Mouse (Mus musculus) cortical plate, adult 2 months (tissue): ENCODE results near the gene B3galt4. TPM values are rescaled to one million over a fixed set of nuclear protein-coding genes. Genes with fewer than 3 reads are reported as not detected.
"Not testable (repeated sequence)": the region's sequence is repeated elsewhere in the genome, so short reads cannot be mapped to it uniquely, and the experiment has no call there.

ENCODE experiments used
- H3K27ac ChIP-seq: fragments of 200-500 bp; 2 replicates; pipeline ENCODE4 v1.5.1; 2012; ENCODE audit warnings: low read length, control low read depth, inconsistent platforms; ENCODE audit not compliant: insufficient read depth
- H3K4me1 ChIP-seq: fragments of 200-500 bp; 2 replicates; pipeline ENCODE4 v1.6.1; 2011; ENCODE audit warnings: low read length; ENCODE audit not compliant: control insufficient read depth, insufficient read depth
- H3K4me3 ChIP-seq: fragments of 200-500 bp; 2 replicates; pipeline ENCODE4 v1.5.1; 2011; ENCODE audit warnings: mild to moderate bottlenecking, low read length, control low read depth; ENCODE audit not compliant: insufficient read depth
- CTCF ChIP-seq: fragments of 200-500 bp; IDR thresholded peaks from 2 replicates; pipeline ENCODE4 v1.5.1; 2011; ENCODE audit warnings: mild to moderate bottlenecking, control low read depth, low read length; ENCODE audit not compliant: insufficient read depth; ENCODE audit errors: extremely low read depth
- POLR2A ChIP-seq: fragments of 200-500 bp; IDR thresholded peaks from 2 replicates; pipeline ENCODE4 v1.6.1; 2011; ENCODE audit warnings: mild to moderate bottlenecking, low read length, control low read depth; ENCODE audit not compliant: insufficient read depth; ENCODE audit errors: extremely low read depth
- polyA plus RNA-seq: library from polyadenylated mRNA; depleted of rRNA; stranded (reverse); fragments of >200 nt; gene quantifications from 2 replicates; pipeline ENCODE4 v1.2.3, GENCODE M21; 2012

Gene B3galt4
- polyA plus RNA-seq, 1 experiment, result 7.0 TPM

GRCm38 (mm10) chr17:33910346-33911051 lies 40.8 kb downstream of the B3galt4 start:
- Histone ChIP-seq H3K4me3 (peak overlapping the region; percentile 85; the same call in 1 of the 2 replicates), H3K27ac (no peak overlapping the region), H3K4me1 (peaks cover 1% of the 10 kb centered on the region; the same call in 1 of the 2 replicates)
- no peak for TF ChIP-seq CTCF
- TF ChIP-seq POLR2A, result no peak

DNA sequence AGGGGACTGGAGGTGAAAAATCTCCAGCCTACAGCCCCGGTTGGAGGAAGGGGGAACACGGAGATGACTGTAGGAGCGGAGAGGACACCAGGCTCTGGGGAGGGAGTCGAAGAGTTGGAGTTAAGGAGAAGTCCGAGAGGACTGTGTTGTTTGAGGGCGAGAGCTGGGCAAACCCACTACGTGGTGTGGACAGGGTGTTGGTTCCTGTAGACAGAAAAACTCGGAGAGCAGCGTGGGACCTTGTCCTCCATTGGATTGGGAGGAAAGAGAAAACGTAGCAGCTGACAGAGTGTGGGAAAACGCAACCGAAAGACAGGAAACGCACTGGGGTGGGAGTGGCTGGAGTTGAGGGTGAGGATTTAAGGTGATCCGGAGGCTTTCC lies 41.4 kb downstream of the B3galt4 start:
- peak overlapping the region; percentile 79 for H3K27ac ChIP-seq
- H3K4me1 ChIP-seq, result peaks cover 1% of the 10 kb centered on the region; the same call in 1 of the 2 replicates
- peak overlapping the region; percentile 85 for H3K4me3 ChIP-seq
- TF ChIP-seq POLR2A (no peak), CTCF (no peak)

DNA sequence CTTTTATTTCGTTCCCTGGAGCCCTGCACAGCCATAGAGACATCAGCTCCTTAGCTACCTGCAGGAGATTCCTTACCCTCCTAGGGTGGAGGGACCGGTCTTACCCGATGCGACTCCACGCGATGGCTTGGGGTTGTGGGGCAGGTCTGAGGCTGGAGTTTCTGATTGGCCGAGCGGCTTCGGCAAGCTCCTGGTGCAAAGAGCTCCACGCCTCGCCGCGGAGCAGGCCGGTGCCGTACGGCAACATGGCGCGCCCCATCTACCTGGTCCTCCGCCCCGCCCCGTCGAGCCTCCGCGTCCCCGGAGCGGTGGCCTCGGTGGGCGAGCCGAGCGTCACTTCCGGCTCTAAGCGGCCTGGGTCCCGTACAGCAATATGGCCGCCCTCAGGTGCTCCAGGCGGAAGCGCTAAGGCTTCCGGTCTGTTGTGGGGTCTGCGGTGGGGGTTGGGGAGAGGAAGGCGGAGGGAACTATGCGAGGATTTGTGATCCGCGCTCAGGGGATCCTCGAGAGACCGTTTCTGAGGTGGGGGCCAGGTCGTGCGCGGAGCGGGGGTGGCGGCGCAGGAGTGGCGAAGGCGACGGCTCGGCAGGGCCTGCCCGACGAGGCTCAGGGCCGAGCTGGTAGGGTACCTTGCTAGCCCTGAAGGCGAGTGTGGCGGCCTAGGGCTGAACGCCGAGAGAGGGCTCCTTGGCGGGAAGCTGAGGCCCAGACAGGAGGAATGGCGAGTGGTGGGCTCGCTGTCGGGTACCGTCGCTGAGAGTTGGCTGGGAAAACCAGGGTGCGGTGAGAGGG lies 42.0 kb downstream of the B3galt4 start, which contains the start of gene Daxx:
Daxx (plus strand) TSS at position 338 of the 792 bp plus-strand sequence.
- peak within 1 kb of the TSS; percentile 79 for H3K27ac ChIP-seq

GRCm38 (mm10) chr17:33908331-33909076 lies 42.8 kb downstream of the B3galt4 start:
- peak overlapping the region; percentile 33 for H3K27ac ChIP-seq
- peaks cover 1% of the 10 kb centered on the region; the same call in 1 of the 2 replicates for H3K4me1 ChIP-seq
- TF ChIP-seq POLR2A (no peak), CTCF (no peak)
- H3K4me3 ChIP-seq, result peak overlapping the region; percentile 85

More for the DNA sequence above, 42.0 kb downstream of the B3galt4 start, which contains the start of gene Daxx:
- TF ChIP-seq CTCF (no peak), POLR2A (peak; percentile 80)
- H3K4me3 ChIP-seq, result peak within 1 kb of the TSS; percentile 85
- peaks cover 1% of the 10 kb centered on the region; the same call in 1 of the 2 replicates for H3K4me1 ChIP-seq

GRCm38 (mm10) chr17:33904835-33905234 lies 46.5 kb downstream of the B3galt4 start, which contains the start of gene Platr17:
Platr17 (plus strand) TSS chr17:33905135.
- H3K27ac ChIP-seq, H3K4me1 ChIP-seq, H3K4me3 ChIP-seq: not testable (repeated sequence)

DNA sequence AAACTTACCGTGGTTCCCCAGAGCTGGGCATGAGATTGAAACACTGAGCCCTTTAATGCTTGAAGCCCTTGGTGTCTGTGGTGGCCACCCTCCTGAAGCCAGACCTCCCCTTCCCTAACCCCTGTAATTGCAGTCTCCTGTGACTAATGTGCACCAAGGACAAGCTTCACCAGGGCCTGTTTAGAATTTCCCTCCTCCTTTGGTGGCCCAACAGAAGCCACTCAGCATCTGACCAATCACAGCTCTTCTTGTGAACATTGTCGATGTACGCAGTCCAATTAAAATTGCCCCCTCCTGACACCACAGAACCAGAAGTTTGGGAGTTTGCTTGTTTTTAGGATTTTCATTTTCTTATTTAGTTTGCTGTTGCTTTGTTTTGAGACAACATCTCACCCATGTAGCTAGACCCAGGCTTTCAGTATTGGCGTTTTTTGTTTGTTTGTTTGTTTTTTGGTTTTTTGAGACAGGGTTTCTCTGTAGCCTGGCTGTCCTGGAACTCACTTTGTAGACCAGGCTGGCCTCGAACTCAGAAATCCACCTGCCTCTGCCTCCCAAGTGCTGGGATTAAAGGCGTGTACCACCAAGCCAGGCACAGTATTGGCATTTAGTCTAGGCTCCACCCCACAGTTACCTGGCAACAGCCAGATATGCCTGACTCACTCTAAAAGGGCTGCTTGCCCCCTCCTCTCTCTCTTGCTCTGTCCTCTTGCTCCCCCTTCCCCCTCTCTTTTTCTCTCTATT lies 47.2 kb downstream of the B3galt4 start:
- not testable (repeated sequence) for H3K4me1 ChIP-seq, H3K27ac ChIP-seq, H3K4me3 ChIP-seq

GRCm38 (mm10) chr17:33902491-33902890 lies 48.8 kb downstream of the B3galt4 start:
- H3K4me1 ChIP-seq, result no peaks in the 10 kb centered on the region
- H3K4me3 ChIP-seq, result no peak overlapping the region
- H3K27ac ChIP-seq, result no peak overlapping the region
- TF ChIP-seq CTCF (no peak), POLR2A (no peak)

GRCm38 (mm10) chr17:33902079-33902478 lies 49.2 kb downstream of the B3galt4 start:
- Histone ChIP-seq H3K4me1 (no peaks in the 10 kb centered on the region), H3K27ac (no peak overlapping the region), H3K4me3 (no peak overlapping the region)
- TF ChIP-seq POLR2A, result no peak
- TF ChIP-seq CTCF, result no peak

GRCm38 (mm10) chr17:33901653-33902052 lies 49.6 kb downstream of the B3galt4 start:
- no peaks in the 10 kb centered on the region for H3K4me1 ChIP-seq
- TF ChIP-seq CTCF, result no peak
- no peak overlapping the region for H3K4me3 ChIP-seq
- no peak overlapping the region for H3K27ac ChIP-seq
